Mouse (Mus musculus) bone marrow macrophage, adult 2 months (primary cell): ENCODE measurements at regions not wholly inside any gene's neighbourhood (a gene's known extent, or its start where the extent isn't known, plus 50 kb on each side); places are given as distances from the start of the nearest gene placed in this dataset.

ENCODE experiments used
- H3K27ac ChIP-seq: 2 replicates; pipeline ENCODE4 v1.5.1; 2012; ENCODE audit warnings: low read depth, low read length; ENCODE audit not compliant: insufficient read depth
- H3K4me1 ChIP-seq: 2 replicates; pipeline ENCODE4 v1.6.1; 2012; ENCODE audit warnings: low read length; ENCODE audit not compliant: control insufficient read depth, insufficient read depth
- H3K4me3 ChIP-seq: 2 replicates; pipeline ENCODE4 v1.5.1; 2012; ENCODE audit warnings: mild to moderate bottlenecking, low read length, moderate library complexity; ENCODE audit not compliant: insufficient read depth
- CTCF ChIP-seq: IDR thresholded peaks from 2 replicates; pipeline ENCODE4 v1.5.1; 2012; ENCODE audit warnings: low read depth, mild to moderate bottlenecking, low read length, moderate library complexity
- POLR2A ChIP-seq: IDR thresholded peaks from 2 replicates; pipeline ENCODE4 v1.6.1; 2012; ENCODE audit warnings: mild to moderate bottlenecking, low read depth, low read length, borderline replicate concordance

- H3K27ac ChIP-seq = no peak overlapping the region
- no peak overlapping the region for H3K4me3 ChIP-seq
- H3K4me1 ChIP-seq = no peaks in the 10 kb centered on the region
- TF ChIP-seq POLR2A (no peak), CTCF (no peak)
Observed at GRCm38 (mm10) chr3:143501017-143501416, 619.2 kb upstream of the Pkn2 start.

- Histone ChIP-seq H3K4me1 (no peaks in the 10 kb centered on the region), H3K4me3 (no peak overlapping the region), H3K27ac (no peak overlapping the region)
- TF ChIP-seq POLR2A (no peak), CTCF (no peak)
Observed at GRCm38 (mm10) chr3:143495389-143495788, 613.6 kb upstream of the Pkn2 start.

GRCm38 (mm10) chr3:143477916-143478610 is 596.3 kb upstream of the Pkn2 start:
- no peak for TF ChIP-seq POLR2A
- TF ChIP-seq CTCF = no peak
- Histone ChIP-seq H3K4me3 (no peak overlapping the region), H3K27ac (no peak overlapping the region), H3K4me1 (no peaks in the 10 kb centered on the region)

- no peak for TF ChIP-seq CTCF
- TF ChIP-seq POLR2A = no peak
- Histone ChIP-seq H3K4me3 (no peak overlapping the region), H3K27ac (no peak overlapping the region), H3K4me1 (no peaks in the 10 kb centered on the region)
Observed at GRCm38 (mm10) chr3:143475461-143475860, 593.7 kb upstream of the Pkn2 start.

- TF ChIP-seq CTCF (no peak), POLR2A (no peak)
Observed at GRCm38 (mm10) chr3:143447005-143447709, 565.4 kb upstream of the Pkn2 start.

GRCm38 (mm10) chr3:143417401-143417800 is 535.6 kb upstream of the Pkn2 start:
- no peak overlapping the region for H3K27ac ChIP-seq
- H3K4me1 ChIP-seq = no peaks in the 10 kb centered on the region
- no peak overlapping the region for H3K4me3 ChIP-seq
- TF ChIP-seq POLR2A (no peak), CTCF (no peak)

More at GRCm38 (mm10) chr3:143447005-143447709, 565.4 kb upstream of the Pkn2 start:
- H3K4me1 ChIP-seq = no peaks in the 10 kb centered on the region
- H3K27ac ChIP-seq = no peak overlapping the region
- no peak overlapping the region for H3K4me3 ChIP-seq

GRCm38 (mm10) chr3:143411655-143412054 is 529.9 kb upstream of the Pkn2 start:
- no peaks in the 10 kb centered on the region for H3K4me1 ChIP-seq
- no peak overlapping the region for H3K4me3 ChIP-seq
- no peak for TF ChIP-seq CTCF
- TF ChIP-seq POLR2A = no peak
- H3K27ac ChIP-seq = no peak overlapping the region

GRCm38 (mm10) chr3:143398966-143399365 is 517.2 kb upstream of the Pkn2 start:
- TF ChIP-seq CTCF (no peak), POLR2A (no peak)
- Histone ChIP-seq H3K27ac (no peak overlapping the region), H3K4me3 (no peak overlapping the region), H3K4me1 (no peaks in the 10 kb centered on the region)

GRCm38 (mm10) chr3:143384357-143384756 is 502.6 kb upstream of the Pkn2 start:
- no peaks in the 10 kb centered on the region for H3K4me1 ChIP-seq
- TF ChIP-seq POLR2A (no peak), CTCF (no peak)
- no peak overlapping the region for H3K27ac ChIP-seq
- no peak overlapping the region for H3K4me3 ChIP-seq

- H3K4me1 ChIP-seq = no peaks in the 10 kb centered on the region
- H3K27ac ChIP-seq = no peak overlapping the region
- H3K4me3 ChIP-seq = no peak overlapping the region
- TF ChIP-seq CTCF (no peak; the same call in 1 of the 2 replicates), POLR2A (no peak)
Observed at GRCm38 (mm10) chr3:143379193-143379592, 497.4 kb upstream of the Pkn2 start.

- TF ChIP-seq POLR2A = no peak
- TF ChIP-seq CTCF = no peak
- H3K27ac ChIP-seq = no peak overlapping the region
- no peak overlapping the region for H3K4me3 ChIP-seq
- no peaks in the 10 kb centered on the region for H3K4me1 ChIP-seq
Observed at GRCm38 (mm10) chr3:143377446-143377845, 495.6 kb upstream of the Pkn2 start.
